Mouse (Mus musculus) intestine, postnatal 0 days (tissue): ENCODE measurements at regions not wholly inside any gene's neighbourhood (a gene's known extent, or its start where the extent isn't known, plus 50 kb on each side); places are given as distances from the start of the nearest gene placed in this dataset.

Source experiments
- ATAC-seq: fragments of 200-750 bp; cut with Nextera tagmentation; 2 replicates; pipeline ENCODE4 v1.8.0; 2017; ENCODE audit warnings: mild to moderate bottlenecking, moderate TSS enrichment, moderate library complexity
- H3K27ac ChIP-seq: fragments of 300-500 bp; sonication (generic); 2 replicates; pipeline ENCODE4 v1.5.1; 2014; ENCODE audit warnings: mild to moderate bottlenecking, low read depth, low read length, moderate library complexity
- H3K27me3 ChIP-seq: fragments of 300-500 bp; sonication (generic); replicated peaks from 2 replicates; pipeline ENCODE4 v1.6.1; 2014; ENCODE audit warnings: low read length, mixed read lengths; ENCODE audit not compliant: control insufficient read depth, insufficient read depth
- H3K36me3 ChIP-seq: fragments of 300-500 bp; sonication (generic); 2 replicates; pipeline ENCODE4 v1.6.1; 2014; ENCODE audit warnings: mild to moderate bottlenecking, moderate library complexity; ENCODE audit not compliant: control insufficient read depth, insufficient read depth
- H3K4me1 ChIP-seq: fragments of 300-500 bp; sonication (generic); replicated peaks from 2 replicates; pipeline ENCODE4 v1.6.1; 2014; ENCODE audit warnings: antibody characterized with exemption, low read length, mixed read lengths; ENCODE audit not compliant: control insufficient read depth, insufficient read depth
- H3K4me2 ChIP-seq: fragments of 300-500 bp; sonication (generic); replicated peaks from 2 replicates; pipeline ENCODE4 v1.6.1; 2014; ENCODE audit warnings: low read depth, mild to moderate bottlenecking, moderate library complexity
- H3K4me3 ChIP-seq: fragments of 300-500 bp; sonication (generic); 2 replicates; pipeline ENCODE4 v1.5.1; 2014; ENCODE audit warnings: low read depth, low read length
- H3K9ac ChIP-seq: fragments of 300-500 bp; sonication (generic); 2 replicates; pipeline ENCODE4 v1.6.1; 2014; ENCODE audit warnings: mild to moderate bottlenecking, low read depth, low read length
- H3K9me3 ChIP-seq: fragments of 300-500 bp; sonication (generic); 2 replicates; pipeline ENCODE4 v1.6.1; 2016; ENCODE audit warnings: mixed run types; ENCODE audit not compliant: control insufficient read depth
- CTCF ChIP-seq: sonication (generic); IDR thresholded peaks from 2 replicates; pipeline ENCODE4 v1.5.1; 2016; ENCODE audit warnings: low read depth, mild to moderate bottlenecking, control low read depth, antibody characterized with exemption, moderate library complexity
- WGBS: fragments of 180-500 bp; shearing (Covaris S2); extraction: QIAGEN DNeasy Blood & Tissue Kit; methylation state at CpG from one replicate; pipeline ENCODE4 v1.1.7; 2014; 5-methylcytosine and 5-hydroxymethylcytosine counted together

GRCm38 (mm10) chr10:96934661-96935060 is 317.9 kb downstream of the Btg1 start:
- Histone ChIP-seq H3K27me3 (no peaks in the 10 kb centered on the region), H3K4me2 (no peak overlapping the region), H3K9ac (no peak overlapping the region), H3K27ac (no peak overlapping the region), H3K4me1 (no peaks in the 10 kb centered on the region), H3K36me3 (no peaks in the 10 kb centered on the region), H3K9me3 (no peaks in the 10 kb centered on the region), H3K4me3 (no peak overlapping the region)
- TF ChIP-seq CTCF, result peak; percentile 85
- WGBS, result 73% methylated on average over 4 of the region's 4 CpGs
- no peak for ATAC-seq

GRCm38 (mm10) chr10:96940887-96941518 is 324.2 kb downstream of the Btg1 start:
- Histone ChIP-seq H3K9ac (no peak overlapping the region), H3K9me3 (no peaks in the 10 kb centered on the region), H3K4me1 (no peaks in the 10 kb centered on the region), H3K4me2 (no peak overlapping the region), H3K27me3 (no peaks in the 10 kb centered on the region), H3K27ac (no peak overlapping the region), H3K36me3 (no peaks in the 10 kb centered on the region), H3K4me3 (no peak overlapping the region)
- no peak for TF ChIP-seq CTCF
- no peak for ATAC-seq
- 90% methylated on average over 6 of the region's 6 CpGs for WGBS

- Histone ChIP-seq H3K4me3 (no peak overlapping the region), H3K9ac (no peak overlapping the region), H3K27me3 (no peaks in the 10 kb centered on the region), H3K27ac (no peak overlapping the region), H3K36me3 (no peaks in the 10 kb centered on the region), H3K9me3 (no peaks in the 10 kb centered on the region), H3K4me2 (no peak overlapping the region), H3K4me1 (no peaks in the 10 kb centered on the region)
- no peak for ATAC-seq
- WGBS, result 95% methylated on average over 7 of the region's 7 CpGs
- no peak for TF ChIP-seq CTCF
Measured at GRCm38 (mm10) chr10:96944229-96944628, 327.4 kb downstream of the Btg1 start.

GRCm38 (mm10) chr10:96947971-96948370 is 331.2 kb downstream of the Btg1 start:
- H3K4me2 ChIP-seq, result no peak overlapping the region
- no peak overlapping the region for H3K9ac ChIP-seq
- H3K27ac ChIP-seq, result no peak overlapping the region
- no peak for TF ChIP-seq CTCF
- 76% methylated on average over 3 of the region's 3 CpGs for WGBS
- no peaks in the 10 kb centered on the region for H3K9me3 ChIP-seq
- no peak overlapping the region for H3K4me3 ChIP-seq
- H3K36me3 ChIP-seq, result no peaks in the 10 kb centered on the region
- no peaks in the 10 kb centered on the region for H3K27me3 ChIP-seq
- ATAC-seq, result no peak
- no peaks in the 10 kb centered on the region for H3K4me1 ChIP-seq

- 61% methylated on average over 2 of the region's 2 CpGs for WGBS
- no peak for TF ChIP-seq CTCF
Measured at GRCm38 (mm10) chr10:96948871-96949270, 332.1 kb downstream of the Btg1 start.

GRCm38 (mm10) chr10:96955036-96955775 is 338.4 kb downstream of the Btg1 start:
- Histone ChIP-seq H3K4me2 (peak overlapping the region; percentile 45), H3K4me1 (no peaks in the 10 kb centered on the region; the same call in 1 of the 2 replicates), H3K27me3 (no peaks in the 10 kb centered on the region), H3K27ac (no peak overlapping the region), H3K9me3 (no peaks in the 10 kb centered on the region), H3K4me3 (no peak overlapping the region), H3K36me3 (no peaks in the 10 kb centered on the region), H3K9ac (no peak overlapping the region)
- TF ChIP-seq CTCF, result no peak
- ATAC-seq, result no peak
- 46% methylated on average over 12 of the region's 12 CpGs for WGBS

More at GRCm38 (mm10) chr10:96948871-96949270, 332.1 kb downstream of the Btg1 start:
- no peak overlapping the region for H3K4me3 ChIP-seq
- no peak for ATAC-seq
- H3K4me2 ChIP-seq, result no peak overlapping the region
- no peaks in the 10 kb centered on the region for H3K27me3 ChIP-seq
- H3K9me3 ChIP-seq, result no peaks in the 10 kb centered on the region
- no peak overlapping the region for H3K27ac ChIP-seq
- H3K4me1 ChIP-seq, result no peaks in the 10 kb centered on the region
- H3K36me3 ChIP-seq, result no peaks in the 10 kb centered on the region
- H3K9ac ChIP-seq, result no peak overlapping the region
